Mouse (Mus musculus) cerebellum, adult 2 months (tissue): ENCODE results near the gene Babam2.

Experiments
- CTCF ChIP-seq: fragments of 200-500 bp; IDR thresholded peaks from 2 replicates; pipeline ENCODE4 v1.5.1; 2011; ENCODE audit warnings: low read depth, mild to moderate bottlenecking, control low read depth, low read length, moderate library complexity, borderline replicate concordance; ENCODE audit not compliant: insufficient read depth
- POLR2A ChIP-seq: fragments of 200-500 bp; IDR thresholded peaks from 2 replicates; pipeline ENCODE4 v1.6.1; 2011; ENCODE audit warnings: low read length, control low read depth, borderline replicate concordance; ENCODE audit not compliant: insufficient read depth

DNA sequence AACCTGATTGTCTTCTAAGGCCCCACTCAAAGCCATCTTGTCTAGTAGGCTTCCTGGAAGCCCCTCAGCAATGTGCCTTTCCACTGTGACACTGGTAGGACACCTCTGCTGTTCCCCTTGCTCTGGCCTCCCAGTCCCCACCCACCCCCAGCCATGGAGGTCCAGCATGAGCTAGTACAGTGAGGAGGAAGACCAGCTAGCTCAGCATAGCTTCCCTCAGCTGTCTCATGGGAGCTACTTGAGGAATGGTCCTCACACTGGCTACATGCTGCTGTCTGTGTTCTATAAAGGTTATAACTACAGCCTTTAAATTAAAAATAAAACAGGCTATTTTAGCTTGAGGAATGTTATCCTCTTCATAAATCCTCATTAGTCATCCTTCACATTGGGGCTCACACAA, 346.5 kb downstream of the Babam2 start:
- TF ChIP-seq CTCF (no peak), POLR2A (no peak)
